Mouse (Mus musculus): ENCODE results near the gene Foxa3. TPM values are rescaled to one million over a fixed set of nuclear protein-coding genes. Genes with fewer than 3 reads are reported as not detected.
A peak's percentile ranks its signal among the peaks of the same experiment; 100 is the strongest.
"Not testable (repeated sequence)": the region's sequence is repeated elsewhere in the genome, so short reads cannot be mapped to it uniquely, and the experiment has no call there.

Foxa3 gene
- 26.6 and 28.3 TPM in 2 replicates for polyA plus RNA-seq (2015; fragmentation: Nextera tagmentation; extraction: Ambion mirVana)

GRCm38 (mm10) chr7:19023357-19023814 is at the start of gene Foxa3:
Foxa3 (minus strand) TSS chr7:19023538.
- peak within 1 kb of the TSS; percentile 90 for H3K9ac ChIP-seq
- peaks cover 18% of the 10 kb centered on the region for H3K4me1 ChIP-seq (replicated peaks)
- peak within 1 kb of the TSS; percentile 92 for H3K4me3 ChIP-seq (replicated peaks)
- ATAC-seq = peak; percentile 73
- peak within 1 kb of the TSS; percentile 76 for H3K4me2 ChIP-seq (replicated peaks)
- H3K27me3 ChIP-seq (replicated peaks) = peaks cover 28% of the 10 kb centered on the region
- H3K36me3 ChIP-seq = no peaks in the 10 kb centered on the region
- WGBS = 2% methylated on average over 28 of the region's 30 CpGs
- peak within 1 kb of the TSS; percentile 69; the same call in 1 of the 2 replicates for H3K27ac ChIP-seq
- H3K9me3 ChIP-seq = no peaks in the 10 kb centered on the region

GRCm38 (mm10) chr7:19071024-19071423 is 47.7 kb upstream of the Foxa3 start:
- H3K9ac ChIP-seq; H3K36me3 ChIP-seq; H3K9me3 ChIP-seq; H3K4me1 ChIP-seq (replicated peaks); H3K4me2 ChIP-seq (replicated peaks); ATAC-seq; H3K27ac ChIP-seq; H3K4me3 ChIP-seq (replicated peaks): not testable (repeated sequence)
- WGBS = 49% methylated on average over 3 of the region's 3 CpGs
- peaks cover 14% of the 10 kb centered on the region for H3K27me3 ChIP-seq (replicated peaks)

GRCm38 (mm10) chr7:19069500-19069899 is 46.2 kb upstream of the Foxa3 start:
- no peaks in the 10 kb centered on the region for H3K4me1 ChIP-seq (replicated peaks)
- no peak overlapping the region for H3K27ac ChIP-seq
- H3K27me3 ChIP-seq (replicated peaks) = peaks cover 29% of the 10 kb centered on the region
- H3K36me3 ChIP-seq = no peaks in the 10 kb centered on the region
- no peak overlapping the region for H3K4me3 ChIP-seq (replicated peaks)
- no peaks in the 10 kb centered on the region for H3K9me3 ChIP-seq
- no peak overlapping the region for H3K4me2 ChIP-seq (replicated peaks)
- no peak for ATAC-seq
- H3K9ac ChIP-seq = no peak overlapping the region
- 55% methylated on average over 3 of the region's 3 CpGs for WGBS

GRCm38 (mm10) chr7:19068707-19069106 is 45.4 kb upstream of the Foxa3 start:
- ATAC-seq = no peak
- H3K9me3 ChIP-seq = no peaks in the 10 kb centered on the region
- no peak overlapping the region for H3K27ac ChIP-seq
- no peak overlapping the region for H3K4me2 ChIP-seq (replicated peaks)
- no peaks in the 10 kb centered on the region for H3K36me3 ChIP-seq
- H3K9ac ChIP-seq = no peak overlapping the region
- no peak overlapping the region for H3K4me3 ChIP-seq (replicated peaks)
- WGBS = 3% methylated on average over 2 of the region's 2 CpGs
- peaks cover 33% of the 10 kb centered on the region for H3K27me3 ChIP-seq (replicated peaks)
- H3K4me1 ChIP-seq (replicated peaks) = no peaks in the 10 kb centered on the region

- ATAC-seq = no peak
- Histone ChIP-seq H3K9me3 (no peaks in the 10 kb centered on the region), H3K27ac (no peak overlapping the region), H3K36me3 (no peaks in the 10 kb centered on the region), H3K4me1 (replicated peaks) (no peaks in the 10 kb centered on the region), H3K4me3 (replicated peaks) (no peak overlapping the region), H3K4me2 (replicated peaks) (no peak overlapping the region), H3K9ac (no peak overlapping the region), H3K27me3 (replicated peaks) (peaks cover 33% of the 10 kb centered on the region)
- 64% methylated on average over 13 of the region's 14 CpGs for WGBS
Measured at GRCm38 (mm10) chr7:19067935-19068334, 44.6 kb upstream of the Foxa3 start.

GRCm38 (mm10) chr7:19067063-19067462 is 43.7 kb upstream of the Foxa3 start:
- Histone ChIP-seq H3K36me3 (no peaks in the 10 kb centered on the region), H3K27me3 (replicated peaks) (peaks cover 33% of the 10 kb centered on the region), H3K4me2 (replicated peaks) (no peak overlapping the region), H3K4me1 (replicated peaks) (no peaks in the 10 kb centered on the region), H3K9me3 (no peaks in the 10 kb centered on the region), H3K4me3 (replicated peaks) (no peak overlapping the region), H3K9ac (no peak overlapping the region), H3K27ac (no peak overlapping the region)
- WGBS = 41% methylated on average over 14 of the region's 14 CpGs
- no peak for ATAC-seq

- Histone ChIP-seq H3K4me2 (replicated peaks) (peak overlapping the region; percentile 34; the same call in 1 of the 2 replicates), H3K27me3 (replicated peaks) (peaks cover 33% of the 10 kb centered on the region), H3K27ac (no peak overlapping the region), H3K9ac (no peak overlapping the region), H3K36me3 (no peaks in the 10 kb centered on the region), H3K4me3 (replicated peaks) (no peak overlapping the region), H3K9me3 (no peaks in the 10 kb centered on the region), H3K4me1 (replicated peaks) (no peaks in the 10 kb centered on the region)
- 57% methylated on average over 13 of the region's 13 CpGs for WGBS
- no peak for ATAC-seq
Measured at GRCm38 (mm10) chr7:19065896-19066295, 42.6 kb upstream of the Foxa3 start.

GRCm38 (mm10) chr7:19057405-19057804 is 34.1 kb upstream of the Foxa3 start:
- Histone ChIP-seq H3K9me3 (no peaks in the 10 kb centered on the region), H3K27me3 (replicated peaks) (no peaks in the 10 kb centered on the region), H3K27ac (no peak overlapping the region), H3K36me3 (no peaks in the 10 kb centered on the region), H3K4me2 (replicated peaks) (no peak overlapping the region), H3K4me3 (replicated peaks) (no peak overlapping the region), H3K9ac (no peak overlapping the region), H3K4me1 (replicated peaks) (peaks cover 9% of the 10 kb centered on the region; the same call in 1 of the 2 replicates)
- no peak for ATAC-seq
- 90% methylated on average over 10 of the region's 10 CpGs for WGBS

- peaks cover 9% of the 10 kb centered on the region; the same call in 1 of the 2 replicates for H3K4me1 ChIP-seq (replicated peaks)
- H3K9ac ChIP-seq = no peak overlapping the region
- no peaks in the 10 kb centered on the region for H3K9me3 ChIP-seq
- H3K4me2 ChIP-seq (replicated peaks) = no peak overlapping the region
- no peak overlapping the region for H3K27ac ChIP-seq
- H3K4me3 ChIP-seq (replicated peaks) = no peak overlapping the region
- 88% methylated on average over 8 of the region's 8 CpGs for WGBS
- ATAC-seq = no peak
- H3K36me3 ChIP-seq = peaks cover 11% of the 10 kb centered on the region
- no peaks in the 10 kb centered on the region for H3K27me3 ChIP-seq (replicated peaks)
Measured at GRCm38 (mm10) chr7:19055108-19055507, 31.8 kb upstream of the Foxa3 start.

- H3K9ac ChIP-seq = no peak overlapping the region
- no peak overlapping the region for H3K4me2 ChIP-seq (replicated peaks)
- H3K36me3 ChIP-seq = peaks cover 15% of the 10 kb centered on the region
- H3K9me3 ChIP-seq = no peaks in the 10 kb centered on the region
- no peak overlapping the region for H3K27ac ChIP-seq
- ATAC-seq = 0 out of 2 replicates have a peak, but pooled peaks have one; percentile 14
- no peak overlapping the region for H3K4me3 ChIP-seq (replicated peaks)
- peaks cover 9% of the 10 kb centered on the region; the same call in 1 of the 2 replicates for H3K4me1 ChIP-seq (replicated peaks)
- H3K27me3 ChIP-seq (replicated peaks) = no peaks in the 10 kb centered on the region
- WGBS = 77% methylated on average over 9 of the region's 9 CpGs
Measured at GRCm38 (mm10) chr7:19054777-19055076, 31.4 kb upstream of the Foxa3 start.

GRCm38 (mm10) chr7:19054047-19054776 is 30.9 kb upstream of the Foxa3 start, which contains the start of gene Rsph6a:
Rsph6a (plus strand) TSS chr7:19054690.
- 0 out of 2 replicates have a peak within 1 kb of the TSS, but pooled peaks have one; percentile 19 for H3K4me2 ChIP-seq (replicated peaks)

GRCm38 (mm10) chr7:19053136-19053532 is 29.8 kb upstream of the Foxa3 start:
- 90% methylated on average over 7 of the region's 7 CpGs for WGBS
- H3K9me3 ChIP-seq = no peaks in the 10 kb centered on the region
- peaks cover 9% of the 10 kb centered on the region; the same call in 1 of the 2 replicates for H3K4me1 ChIP-seq (replicated peaks)
- ATAC-seq = no peak
- no peak overlapping the region for H3K4me2 ChIP-seq (replicated peaks)
- H3K9ac ChIP-seq = no peak overlapping the region
- no peak overlapping the region for H3K27ac ChIP-seq
- no peaks in the 10 kb centered on the region for H3K27me3 ChIP-seq (replicated peaks)
- peaks cover 23% of the 10 kb centered on the region for H3K36me3 ChIP-seq
- no peak overlapping the region for H3K4me3 ChIP-seq (replicated peaks)

More at GRCm38 (mm10) chr7:19054047-19054776, 30.9 kb upstream of the Foxa3 start, which contains the start of gene Rsph6a:
- Histone ChIP-seq H3K4me1 (replicated peaks) (peaks cover 9% of the 10 kb centered on the region; the same call in 1 of the 2 replicates), H3K9ac (no peak within 1 kb of the TSS), H3K27ac (no peak within 1 kb of the TSS), H3K4me3 (replicated peaks) (no peak within 1 kb of the TSS), H3K9me3 (no peaks in the 10 kb centered on the region), H3K27me3 (replicated peaks) (no peaks in the 10 kb centered on the region), H3K36me3 (peaks cover 18% of the 10 kb centered on the region)
- peak; percentile 38; the same call in 1 of the 2 replicates for ATAC-seq
- WGBS = 36% methylated on average over 33 of the region's 33 CpGs
